Mouse (Mus musculus): ENCODE measurements around the gene Hcn4. TPM values are rescaled to one million over a fixed set of nuclear protein-coding genes. Genes with fewer than 3 reads are reported as not detected.

The Hcn4 gene
- total RNA-seq, 2 experiments from 2014 or later: 6.6 to 7.8 TPM

GRCm38 (mm10) chr9:58817676-58818075, 5.5 kb upstream of the Hcn4 start:
- TF ChIP-seq CTCF (IDR thresholded peaks at IDR 0.05): no peak
- no peak for DNase-seq (ENCODE audit: extremely low spot score in 1 of 2, low spot score in 2 of 2)
- Histone ChIP-seq H3K4me3 (no peak overlapping the region), H3K27ac (no peak overlapping the region)
- intact Hi-C loops (cut with DNase I): no loop called here

GRCm38 (mm10) chr9:58822431-58823091, 651 bp upstream of the Hcn4 start:
- peak overlapping the region; percentile 51 for H3K4me3 ChIP-seq
- TF ChIP-seq CTCF (IDR thresholded peaks at IDR 0.05): peak; percentile 8
- intact Hi-C loops (cut with DNase I): loop anchor here (5.0 kb wide), 1 partner anchor 110 kb away; no protein-coding TSS in a partner anchor
- peak; percentile 71 for DNase-seq (ENCODE audit: extremely low spot score in 1 of 2, low spot score in 2 of 2)
- peak overlapping the region; percentile 36; the same call in 1 of the 2 replicates for H3K27ac ChIP-seq

GRCm38 (mm10) chr9:58823918-58824215, 655 bp downstream of the Hcn4 start:
- no peak for DNase-seq (ENCODE audit: extremely low spot score in 1 of 2, low spot score in 2 of 2)
- H3K27ac ChIP-seq: no peak overlapping the region
- TF ChIP-seq CTCF (IDR thresholded peaks at IDR 0.05): no peak
- H3K4me3 ChIP-seq: peak overlapping the region; percentile 51
- intact Hi-C loops (cut with DNase I): loop anchor here (5.0 kb wide), 1 partner anchor 112 kb away; no protein-coding TSS in a partner anchor

- no peak overlapping the region for H3K4me3 ChIP-seq
- no peak for DNase-seq (ENCODE audit: extremely low spot score in 1 of 2, low spot score in 2 of 2)
- no peak overlapping the region for H3K27ac ChIP-seq
- intact Hi-C loops (cut with DNase I): no loop called here
- TF ChIP-seq CTCF (IDR thresholded peaks at IDR 0.05): no peak
Observed at GRCm38 (mm10) chr9:58829627-58830026, 6.4 kb downstream of the Hcn4 start.

- H3K4me3 ChIP-seq: no peak overlapping the region
- no peak for DNase-seq (ENCODE audit: extremely low spot score in 1 of 2, low spot score in 2 of 2)
- TF ChIP-seq CTCF (IDR thresholded peaks at IDR 0.05): no peak
- intact Hi-C loops (cut with DNase I): no loop called here
- H3K27ac ChIP-seq: no peak overlapping the region
Observed at GRCm38 (mm10) chr9:58832939-58833338, 9.7 kb downstream of the Hcn4 start.

GRCm38 (mm10) chr9:58837174-58837573, 14.0 kb downstream of the Hcn4 start:
- no peak for DNase-seq (ENCODE audit: extremely low spot score in 1 of 2, low spot score in 2 of 2)
- no peak overlapping the region for H3K27ac ChIP-seq
- intact Hi-C loops (cut with DNase I): no loop called here
- TF ChIP-seq CTCF (IDR thresholded peaks at IDR 0.05): no peak
- H3K4me3 ChIP-seq: no peak overlapping the region

GRCm38 (mm10) chr9:58838504-58838903, 15.3 kb downstream of the Hcn4 start:
- H3K27ac ChIP-seq: no peak overlapping the region
- no peak for TF ChIP-seq CTCF (IDR thresholded peaks at IDR 0.05)
- H3K4me3 ChIP-seq: no peak overlapping the region
- DNase-seq (ENCODE audit: extremely low spot score in 1 of 2, low spot score in 2 of 2): no peak
- intact Hi-C loops (cut with DNase I): no loop called here

GRCm38 (mm10) chr9:58841655-58842054, 18.4 kb downstream of the Hcn4 start:
- no peak for DNase-seq (ENCODE audit: extremely low spot score in 1 of 2, low spot score in 2 of 2)
- Histone ChIP-seq H3K4me3 (no peak overlapping the region), H3K27ac (no peak overlapping the region)
- no peak for TF ChIP-seq CTCF (IDR thresholded peaks at IDR 0.05)
- intact Hi-C loops (cut with DNase I): no loop called here

GRCm38 (mm10) chr9:58844597-58844996, 21.4 kb downstream of the Hcn4 start:
- H3K4me3 ChIP-seq: no peak overlapping the region
- H3K27ac ChIP-seq: no peak overlapping the region
- no peak for DNase-seq (ENCODE audit: extremely low spot score in 1 of 2, low spot score in 2 of 2)
- intact Hi-C loops (cut with DNase I): no loop called here
- TF ChIP-seq CTCF (IDR thresholded peaks at IDR 0.05): no peak

- no peak for TF ChIP-seq CTCF (IDR thresholded peaks at IDR 0.05)
- H3K27ac ChIP-seq: no peak overlapping the region
- DNase-seq (ENCODE audit: extremely low spot score in 1 of 2, low spot score in 2 of 2): no peak
- H3K4me3 ChIP-seq: no peak overlapping the region
- intact Hi-C loops (cut with DNase I): no loop called here
Observed at GRCm38 (mm10) chr9:58847008-58847407, 23.8 kb downstream of the Hcn4 start.

- no peak for TF ChIP-seq CTCF (IDR thresholded peaks at IDR 0.05)
- intact Hi-C loops (cut with DNase I): no loop called here
- Histone ChIP-seq H3K27ac (no peak overlapping the region), H3K4me3 (no peak overlapping the region)
- no peak for DNase-seq (ENCODE audit: extremely low spot score in 1 of 2, low spot score in 2 of 2)
Observed at GRCm38 (mm10) chr9:58847676-58848075, 24.5 kb downstream of the Hcn4 start.

GRCm38 (mm10) chr9:58849576-58850315, 26.5 kb downstream of the Hcn4 start:
- intact Hi-C loops (cut with DNase I): no loop called here
- no peak overlapping the region for H3K4me3 ChIP-seq
- no peak overlapping the region for H3K27ac ChIP-seq
- TF ChIP-seq CTCF (IDR thresholded peaks at IDR 0.05): no peak
- DNase-seq (ENCODE audit: extremely low spot score in 1 of 2, low spot score in 2 of 2): no peak

- no peak for DNase-seq (ENCODE audit: extremely low spot score in 1 of 2, low spot score in 2 of 2)
- H3K27ac ChIP-seq: no peak overlapping the region
- TF ChIP-seq CTCF (IDR thresholded peaks at IDR 0.05): no peak
- H3K4me3 ChIP-seq: no peak overlapping the region
- intact Hi-C loops (cut with DNase I): no loop called here
Observed at GRCm38 (mm10) chr9:58854931-58855330, 31.7 kb downstream of the Hcn4 start.
